Mouse (Mus musculus): ENCODE measurements around the gene Abi1.

DNA sequence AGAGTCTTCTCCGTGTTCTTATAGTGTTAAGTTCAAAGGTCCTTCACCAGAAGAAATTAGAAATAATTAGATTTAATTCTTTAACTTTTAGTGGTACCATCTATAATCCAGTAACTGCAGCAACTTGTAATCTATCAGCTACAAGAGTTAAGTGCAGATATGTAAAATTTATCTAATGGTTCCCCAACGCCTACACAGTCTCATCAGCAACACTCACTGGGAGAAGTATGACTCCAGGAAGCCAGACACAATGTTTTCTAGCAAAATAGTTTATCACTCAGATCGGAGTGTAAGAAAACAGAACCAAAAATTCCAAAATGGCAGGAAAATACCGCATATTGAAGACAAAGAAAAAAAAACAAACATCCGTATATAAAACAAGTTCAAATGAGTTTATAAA lies 84.1 kb downstream of the Abi1 start:
- TF ChIP-seq EP300 (IDR thresholded peaks at IDR 0.05), result no peak
- no peak for TF ChIP-seq CTCF (IDR thresholded peaks at IDR 0.05)
